Mouse (Mus musculus): ENCODE measurements around the gene Tesk1. TPM values are rescaled to one million over a fixed set of nuclear protein-coding genes. Genes with fewer than 3 reads are reported as not detected.

Tesk1 gene
- total and polyA plus RNA-seq, 3 experiments: 60.1 to 124 (median 73.3) TPM

DNA sequence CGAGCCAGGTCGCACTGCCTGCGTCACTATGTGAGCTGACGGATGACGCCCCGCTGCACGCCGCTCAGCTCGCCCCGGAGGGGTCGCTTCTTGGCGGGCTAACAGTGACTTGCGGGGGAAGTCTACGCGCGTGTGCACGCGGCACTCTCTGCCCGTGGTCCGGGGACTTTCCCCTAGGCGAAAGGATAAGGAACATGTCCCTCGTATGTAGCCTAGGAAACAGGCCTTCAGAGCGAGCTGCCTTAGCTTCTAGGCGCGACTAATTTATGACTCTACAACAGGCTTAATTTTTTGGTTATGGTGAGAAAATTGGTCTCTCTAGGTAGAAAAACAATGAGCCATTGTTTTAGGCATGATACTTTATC lies 51.1 kb downstream of the Tesk1 start, which contains the start of gene Ccdc107:
TSS of gene Ccdc107 (plus strand) at position 80 of the 365 bp plus-strand sequence.
- DNase-seq: peak; percentile 96

DNA sequence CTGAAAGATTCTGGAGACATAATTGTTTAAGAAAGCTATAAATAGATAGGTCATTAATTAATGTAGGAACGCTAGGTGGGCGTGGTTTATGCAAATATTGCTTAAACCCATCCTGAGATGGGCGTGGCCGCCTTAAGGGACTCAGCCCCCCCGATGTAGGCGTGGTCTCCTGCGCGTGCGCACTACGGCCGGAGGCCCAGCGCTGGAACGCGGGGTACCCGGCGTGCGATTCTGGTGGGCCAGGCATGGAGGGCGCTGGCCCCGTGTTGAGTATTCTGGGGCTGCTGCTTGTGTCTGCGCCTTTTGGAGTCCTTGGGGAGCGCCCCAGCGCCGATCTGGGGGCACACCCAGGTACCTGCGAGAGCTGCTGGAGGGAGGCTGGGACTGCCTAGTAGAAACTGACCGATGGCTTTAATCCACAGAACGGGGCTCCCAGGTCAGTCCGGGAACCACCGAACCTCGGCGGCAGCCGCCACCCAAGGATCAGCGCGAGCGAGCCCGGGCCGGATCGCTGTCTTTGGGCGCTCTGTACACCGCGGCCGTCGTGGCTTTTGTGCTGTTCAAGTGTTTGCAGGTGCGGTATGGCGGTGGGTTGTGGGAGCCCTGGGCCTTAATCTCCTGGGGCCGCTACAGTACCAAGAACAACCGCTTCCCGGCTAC lies 51.6 kb downstream of the Tesk1 start:
- DNase-seq: peak; percentile 98

DNA sequence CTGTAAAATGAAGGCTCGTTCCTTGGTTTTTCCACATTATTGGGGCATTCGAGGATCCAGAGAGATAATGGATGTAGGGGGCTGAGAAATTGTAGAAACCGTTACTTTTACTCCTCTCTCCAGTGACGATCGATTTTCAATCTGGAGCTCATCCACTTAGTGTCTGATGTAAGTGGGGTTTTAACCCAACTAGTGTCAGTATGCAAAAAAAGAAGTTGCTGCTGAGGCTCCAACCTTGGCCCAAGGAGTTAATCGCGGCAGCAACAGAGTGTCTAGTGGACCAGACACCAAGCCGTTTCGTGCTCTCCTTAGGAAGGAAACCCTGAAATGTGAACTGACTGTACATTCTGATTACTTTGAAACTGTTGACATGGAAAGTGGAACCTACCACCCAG lies 52.1 kb downstream of the Tesk1 start:
- no peak for DNase-seq

DNA sequence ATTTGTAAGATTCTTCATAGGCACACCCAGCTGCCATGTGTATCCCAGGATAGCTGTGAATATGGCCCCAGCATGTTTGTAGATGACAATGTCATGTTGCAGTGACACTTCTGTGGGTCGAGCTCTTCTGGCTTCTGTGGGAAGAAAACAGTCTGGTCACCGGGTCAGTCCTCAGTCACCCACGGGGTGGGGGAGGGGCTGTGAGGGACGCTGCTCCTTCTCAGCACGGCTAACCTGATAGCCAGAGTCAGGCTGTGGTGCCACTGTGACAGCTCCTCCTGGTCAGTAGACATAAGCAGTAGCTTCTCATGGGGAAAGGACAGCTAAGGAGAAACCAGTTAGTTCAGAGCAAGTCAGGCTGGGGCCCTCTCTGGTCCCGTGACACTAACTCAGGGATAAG lies 54.8 kb downstream of the Tesk1 start:
- no peak for DNase-seq

DNA sequence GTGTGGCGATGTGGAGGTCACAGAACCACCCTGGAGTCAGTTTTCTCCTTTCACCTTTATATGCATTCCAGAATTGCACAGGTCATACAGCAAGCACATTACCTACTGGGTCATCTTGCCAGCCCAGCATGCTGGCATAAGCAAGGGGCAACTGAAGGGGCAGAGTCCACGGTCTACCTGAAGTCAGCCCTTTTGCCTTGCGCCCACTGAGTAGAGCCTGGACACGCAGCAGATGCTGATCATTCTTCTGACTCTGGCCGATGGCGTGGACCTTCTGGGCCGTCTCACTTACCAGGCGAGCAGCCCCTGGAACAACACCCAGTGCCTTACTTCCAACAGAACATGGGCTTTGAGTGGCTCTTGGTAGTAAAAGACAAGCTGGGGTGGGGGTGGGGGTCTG lies 55.7 kb downstream of the Tesk1 start:
- no peak for DNase-seq

Other genes with a start within 250 kb of the Tesk1 start
- gene Atp8b5, start 174.8 kb upstream of the Tesk1 start, total RNA-seq (2021): under 1 TPM; 0.37 to 0.45 TPM
- gene Atp8b5, start 174.8 kb upstream of the Tesk1 start, polyA plus RNA-seq (2012; rRNA removed): 0.15 and 0.21 TPM in 2 replicates
- gene Rusc2, start 60.0 kb upstream of the Tesk1 start, total RNA-seq (2021): 10 to 100 TPM; 38.0 to 44.3 TPM
- gene Rusc2, start 60.0 kb upstream of the Tesk1 start, polyA plus RNA-seq (2012; rRNA removed): 37.9 and 49.6 TPM in 2 replicates
- not detected for gene Fam166b, start 12.8 kb upstream of the Tesk1 start, total RNA-seq (2021)
- 0.52 TPM in 1 of 2 replicates, not detected in the other for gene Fam166b, start 12.8 kb upstream of the Tesk1 start, polyA plus RNA-seq (2012; rRNA removed)
- gene Cd72, start 12.7 kb downstream of the Tesk1 start, total RNA-seq (2021): 1 to 10 TPM; 3.0 to 3.3 TPM
- gene Cd72, start 12.7 kb downstream of the Tesk1 start, polyA plus RNA-seq (2012; rRNA removed): 3.3 and 3.7 TPM in 2 replicates
- not detected for gene Sit1, start 41.8 kb downstream of the Tesk1 start, total RNA-seq (2021)
- gene Sit1, start 41.8 kb downstream of the Tesk1 start, polyA plus RNA-seq (2012; rRNA removed): 0.28 and 0.73 TPM in 2 replicates
- gene Ccdc107, start 51.0 kb downstream of the Tesk1 start, total RNA-seq (2021): 10 to 100 TPM; 54.5 to 69.2 TPM
- gene Ccdc107, start 51.0 kb downstream of the Tesk1 start, polyA plus RNA-seq (2012; rRNA removed): 376 and 526 TPM in 2 replicates
- gene Arhgef39, start 57.8 kb downstream of the Tesk1 start, total RNA-seq (2021): 1 to 10 TPM; 1.0 to 2.1 TPM
- gene Arhgef39, start 57.8 kb downstream of the Tesk1 start, polyA plus RNA-seq (2012; rRNA removed): 4.8 and 6.6 TPM in 2 replicates
- gene Car9, start 65.0 kb downstream of the Tesk1 start, total RNA-seq (2021): under 1 TPM; 0.17 to 0.28 TPM
- 0.57 and 1.4 TPM in 2 replicates for gene Car9, start 65.0 kb downstream of the Tesk1 start, polyA plus RNA-seq (2012; rRNA removed)
- 100 to 1,000 TPM in 1 of 2 experiments, 10 to 100 TPM in 1; 43.3 to 120 TPM for gene Tpm2, start 81.8 kb downstream of the Tesk1 start, total RNA-seq (2021)
- gene Tpm2, start 81.8 kb downstream of the Tesk1 start, polyA plus RNA-seq (2012; rRNA removed): 21.1 and 34.6 TPM in 2 replicates
- gene Creb3, start 120.4 kb downstream of the Tesk1 start, total RNA-seq (2021): 100 to 1,000 TPM; 123 to 178 TPM
- gene Creb3, start 120.4 kb downstream of the Tesk1 start, polyA plus RNA-seq (2012; rRNA removed): 178 and 207 TPM in 2 replicates
- gene Tln1, start 120.8 kb downstream of the Tesk1 start, total RNA-seq (2021): 100 to 1,000 TPM; 167 to 207 TPM
- gene Tln1, start 120.8 kb downstream of the Tesk1 start, polyA plus RNA-seq (2012; rRNA removed): 132 and 174 TPM in 2 replicates
- gene Rgp1, start 136.8 kb downstream of the Tesk1 start, total RNA-seq (2021): 10 to 100 TPM; 47.1 to 50.7 TPM
- 50.1 and 57.4 TPM in 2 replicates for gene Rgp1, start 136.8 kb downstream of the Tesk1 start, polyA plus RNA-seq (2012; rRNA removed)
- 10 to 100 TPM in 1 of 2 experiments, 1 to 10 TPM in 1; 6.8 to 13.0 TPM for gene Gba2, start 136.9 kb downstream of the Tesk1 start, total RNA-seq (2021)
- 13.4 and 13.9 TPM in 2 replicates for gene Gba2, start 136.9 kb downstream of the Tesk1 start, polyA plus RNA-seq (2012; rRNA removed)
- gene Msmp, start 142.6 kb downstream of the Tesk1 start, total RNA-seq (2021): 1 to 10 TPM; 1.2 to 3.0 TPM
- 0.94 and 1.5 TPM in 2 replicates for gene Msmp, start 142.6 kb downstream of the Tesk1 start, polyA plus RNA-seq (2012; rRNA removed)
- 10 to 100 TPM; 23.3 to 36.1 TPM for gene Npr2, start 190.0 kb downstream of the Tesk1 start, total RNA-seq (2021)
- 34.1 and 38.0 TPM in 2 replicates for gene Npr2, start 190.0 kb downstream of the Tesk1 start, polyA plus RNA-seq (2012; rRNA removed)
- gene Spag8, start 211.7 kb downstream of the Tesk1 start, total RNA-seq (2021): under 1 TPM; 0.26 to 0.45 TPM
- gene Spag8, start 211.7 kb downstream of the Tesk1 start, polyA plus RNA-seq (2012; rRNA removed): 1.2 and 2.2 TPM in 2 replicates
- gene Hint2, start 214.5 kb downstream of the Tesk1 start, total RNA-seq (2021): 10 to 100 TPM; 48.8 to 96.9 TPM
- 78.7 and 106 TPM in 2 replicates for gene Hint2, start 214.5 kb downstream of the Tesk1 start, polyA plus RNA-seq (2012; rRNA removed)
- gene Tmem8b, start 227.0 kb downstream of the Tesk1 start, total RNA-seq (2021): 1 to 10 TPM; 4.6 to 5.0 TPM
- 14.7 and 17.5 TPM in 2 replicates for gene Tmem8b, start 227.0 kb downstream of the Tesk1 start, polyA plus RNA-seq (2012; rRNA removed)
- gene Fam221b, start 227.2 kb downstream of the Tesk1 start, total RNA-seq (2021): under 1 TPM; 0.23 to 0.24 TPM
- gene Fam221b, start 227.2 kb downstream of the Tesk1 start, polyA plus RNA-seq (2012; rRNA removed): not detected in 2 replicates